Mouse (Mus musculus): ENCODE data around the gene Rpl13. TPM values are rescaled to one million over a fixed set of nuclear protein-coding genes. Genes with fewer than 3 reads are reported as not detected.

Gene Rpl13
- 3,653 and 3,715 TPM in 2 replicates for polyA plus RNA-seq (2012; rRNA removed)

GRCm38 (mm10) chr8:123101735-123102685 lies at the start of gene Rpl13:
Gene Rpl13 (plus strand): TSS chr8:123102350.

GRCm38 (mm10) chr8:123062721-123063120 lies 39.4 kb upstream of the Rpl13 start, which contains the start of gene Spg7:
Gene Spg7 (plus strand): TSS chr8:123062942.

GRCm38 (mm10) chr8:123117127-123117731 lies 15.1 kb downstream of the Rpl13 start, which contains the start of gene Cpne7:
Gene Cpne7 (plus strand): TSS chr8:123117374.

Other genes starting within 250 kb of the Rpl13 start
- 88.0 and 120 TPM in 2 replicates for gene Ankrd11, start 60.1 kb upstream of the Rpl13 start, polyA plus RNA-seq (2012; rRNA removed)
- gene Spg7, start 39.4 kb upstream of the Rpl13 start, polyA plus RNA-seq (2012; rRNA removed) = 184 and 201 TPM in 2 replicates
- 0.56 and 0.69 TPM in 2 replicates for gene Cpne7, start 15.0 kb downstream of the Rpl13 start, polyA plus RNA-seq (2012; rRNA removed)
- 0.56 and 1.5 TPM in 2 replicates for gene Sult5a1, start 56.0 kb downstream of the Rpl13 start, polyA plus RNA-seq (2012; rRNA removed)
- 437 and 476 TPM in 2 replicates for gene Dpep1, start 83.9 kb downstream of the Rpl13 start, polyA plus RNA-seq (2012; rRNA removed)
- gene Chmp1a, start 110.4 kb downstream of the Rpl13 start, polyA plus RNA-seq (2012; rRNA removed) = 195 and 216 TPM in 2 replicates
- gene Spata33, start 110.5 kb downstream of the Rpl13 start, polyA plus RNA-seq (2012; rRNA removed) = 0.26 and 0.49 TPM in 2 replicates
- gene Cdk10, start 122.5 kb downstream of the Rpl13 start, polyA plus RNA-seq (2012; rRNA removed) = 48.9 and 49.5 TPM in 2 replicates
- 19.5 and 20.9 TPM in 2 replicates for gene Spata2l, start 133.9 kb downstream of the Rpl13 start, polyA plus RNA-seq (2012; rRNA removed)
- 39.4 and 42.7 TPM in 2 replicates for gene Zfp276, start 151.8 kb downstream of the Rpl13 start, polyA plus RNA-seq (2012; rRNA removed)
- 91.9 and 134 TPM in 2 replicates for gene Vps9d1, start 152.0 kb downstream of the Rpl13 start, polyA plus RNA-seq (2012; rRNA removed)
- gene Fanca, start 216.2 kb downstream of the Rpl13 start, polyA plus RNA-seq (2012; rRNA removed) = 17.9 and 19.3 TPM in 2 replicates
- gene Spire2, start 230.4 kb downstream of the Rpl13 start, polyA plus RNA-seq (2012; rRNA removed) = 63.4 and 66.8 TPM in 2 replicates

All from colon, adult 2 months (tissue).